Mouse (Mus musculus) forebrain, embryonic 15.5 days (tissue): ENCODE measurements around the gene Dnajc16. TPM values are rescaled to one million over a fixed set of nuclear protein-coding genes. Genes with fewer than 3 reads are reported as not detected.

ENCODE experiments used
- ATAC-seq: fragments of 200-750 bp; cut with Nextera tagmentation; replicated peaks from 2 replicates; pipeline ENCODE4 v1.8.0; 2017; ENCODE audit warnings: mild to moderate bottlenecking, moderate TSS enrichment, moderate library complexity
- H3K27ac ChIP-seq: fragments of 300-500 bp; sonication (generic); replicated peaks from 2 replicates; pipeline ENCODE4 v1.5.1; 2015; ENCODE audit warnings: mild to moderate bottlenecking, inconsistent platforms
- H3K27me3 ChIP-seq: fragments of 300-500 bp; sonication (generic); 2 replicates; pipeline ENCODE4 v1.6.1; 2015; ENCODE audit warnings: inconsistent platforms
- H3K36me3 ChIP-seq: fragments of 300-500 bp; sonication (generic); 2 replicates; pipeline ENCODE4 v1.6.1; 2015; ENCODE audit warnings: mild to moderate bottlenecking, inconsistent platforms
- H3K4me1 ChIP-seq: fragments of 300-500 bp; sonication (generic); 2 replicates; pipeline ENCODE4 v1.6.1; 2015; ENCODE audit warnings: inconsistent platforms
- H3K4me2 ChIP-seq: fragments of 300-500 bp; sonication (generic); replicated peaks from 2 replicates; pipeline ENCODE4 v1.6.1; 2015; ENCODE audit warnings: mild to moderate bottlenecking, inconsistent platforms
- H3K4me3 ChIP-seq: fragments of 300-500 bp; sonication (generic); 2 replicates; pipeline ENCODE4 v1.5.1; 2015; ENCODE audit warnings: mild to moderate bottlenecking, inconsistent platforms
- H3K9ac ChIP-seq: fragments of 300-500 bp; sonication (generic); replicated peaks from 2 replicates; pipeline ENCODE4 v1.6.1; 2015; ENCODE audit warnings: mild to moderate bottlenecking, inconsistent platforms
- H3K9me3 ChIP-seq: fragments of 300-500 bp; sonication (generic); 2 replicates; pipeline ENCODE4 v1.6.1; 2016; ENCODE audit warnings: inconsistent platforms
- WGBS: fragments of 180-500 bp; shearing (Covaris S2); methylation state at CpG from one replicate; pipeline ENCODE4 v1.1.7; 2015; ENCODE audit warnings: mixed read lengths; 5-methylcytosine and 5-hydroxymethylcytosine counted together
- polyA plus RNA-seq: library from polyadenylated mRNA; unstranded; fragments of >200 nt; fragmentation: Nextera tagmentation; extraction: Ambion mirVana; gene quantifications from 2 replicates; pipeline ENCODE4 v1.2.1, GENCODE M21; 2015

Gene Dnajc16
- polyA plus RNA-seq, 1 experiment from 2014 or later = 5.3 TPM

DNA sequence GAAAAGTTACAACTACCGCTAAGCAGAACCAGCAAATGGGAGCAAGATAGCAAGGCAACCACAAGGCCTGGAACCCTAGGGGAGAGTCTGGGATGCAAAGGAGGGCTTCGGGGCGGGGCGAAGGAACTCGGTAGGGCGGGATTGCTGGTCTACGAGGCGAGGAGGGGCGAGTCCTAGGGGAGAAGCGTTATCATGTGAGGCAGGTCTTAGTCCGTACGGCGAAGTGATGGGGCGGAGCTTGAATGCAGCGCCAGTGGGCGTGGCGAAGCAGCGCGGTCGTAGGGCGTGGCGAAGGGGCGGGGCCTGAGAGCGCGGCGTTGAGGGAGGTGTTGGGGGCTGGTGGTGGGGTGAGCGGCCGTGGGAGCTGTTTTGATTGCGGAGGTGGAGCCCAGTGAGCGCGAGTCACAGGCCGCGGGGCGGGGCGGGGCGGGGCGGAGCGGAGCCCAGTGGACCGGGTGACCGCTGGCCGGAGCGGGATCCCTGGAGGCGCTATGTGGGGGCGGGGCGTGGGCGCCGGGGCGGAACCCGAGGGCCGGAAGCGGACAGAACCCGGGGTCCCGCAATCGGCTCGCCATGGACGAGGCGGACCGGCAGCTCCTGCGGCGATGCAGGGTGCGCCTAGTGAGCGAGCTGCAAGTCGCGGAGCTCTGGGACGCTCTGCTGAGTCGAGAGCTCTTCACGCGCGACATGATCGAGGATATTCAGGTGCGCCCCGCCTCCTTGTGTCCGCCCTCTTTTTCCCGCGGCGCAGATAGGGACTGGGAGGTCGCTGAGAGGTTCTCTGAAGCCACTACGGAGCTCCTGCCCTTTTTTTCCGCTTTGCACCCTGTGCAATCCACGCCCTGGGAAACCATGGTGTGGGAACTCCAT is 2.8 kb upstream of the Dnajc16 start, which contains the start of gene Casp9:
Gene Casp9, plus strand, starts transcription at position 331 of the 870 bp plus-strand sequence.
- Histone ChIP-seq H3K36me3 (peaks cover 5% of the 10 kb centered on the region; the same call in 1 of the 2 replicates), H3K9me3 (no peaks in the 10 kb centered on the region), H3K9ac (peak within 1 kb of the TSS; percentile 72), H3K27me3 (no peaks in the 10 kb centered on the region), H3K4me3 (peak within 1 kb of the TSS; percentile 91), H3K27ac (peak within 1 kb of the TSS; percentile 93), H3K4me2 (peak within 1 kb of the TSS; percentile 48), H3K4me1 (peaks cover 32% of the 10 kb centered on the region)
- ATAC-seq = peak; percentile 75
- under 1% methylated on average over 64 of the region's 80 CpGs for WGBS

DNA sequence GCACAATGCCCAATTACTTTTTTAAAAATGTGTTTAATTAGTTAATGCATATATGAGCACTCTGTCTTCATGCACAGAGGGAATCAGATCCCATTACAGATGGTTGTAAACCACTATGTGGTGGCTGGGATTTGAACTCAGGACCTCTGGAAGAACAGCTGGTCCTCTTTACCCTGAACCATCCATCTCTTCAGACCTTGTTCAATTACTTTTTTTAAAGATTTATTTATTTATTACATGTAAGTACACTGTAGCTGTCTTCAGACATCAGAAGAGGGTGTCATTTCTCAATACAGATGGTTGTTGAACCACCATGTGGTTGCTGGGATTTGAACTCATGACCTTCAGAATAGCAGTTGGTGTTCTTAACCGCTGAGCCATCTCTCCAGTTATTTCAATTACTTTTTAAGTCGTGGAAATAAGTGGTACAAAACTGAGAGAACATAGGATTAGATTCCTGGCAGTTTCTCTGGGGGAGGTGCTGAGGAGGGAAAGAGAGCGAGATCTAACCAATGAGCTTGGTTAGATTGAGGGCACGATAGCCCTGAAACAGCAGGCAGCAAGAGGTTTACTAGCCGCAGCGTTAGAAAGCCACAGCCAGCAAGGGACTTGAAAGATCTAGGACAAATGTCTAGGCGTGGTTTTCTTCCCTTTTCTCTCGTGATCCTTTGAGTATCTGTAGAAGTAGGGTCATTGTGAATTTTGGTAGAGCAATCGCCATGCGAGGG is 2.0 kb upstream of the Dnajc16 start:
- Histone ChIP-seq H3K9ac (peak overlapping the region; percentile 72), H3K27me3 (no peaks in the 10 kb centered on the region), H3K27ac (peak overlapping the region; percentile 93), H3K9me3 (no peaks in the 10 kb centered on the region), H3K4me3 (peak overlapping the region; percentile 91), H3K4me1 (peaks cover 32% of the 10 kb centered on the region), H3K4me2 (peak overlapping the region; percentile 48), H3K36me3 (peaks cover 4% of the 10 kb centered on the region; the same call in 1 of the 2 replicates)
- no peak for ATAC-seq
- 8% methylated on average over 10 of the region's 10 CpGs for WGBS

DNA sequence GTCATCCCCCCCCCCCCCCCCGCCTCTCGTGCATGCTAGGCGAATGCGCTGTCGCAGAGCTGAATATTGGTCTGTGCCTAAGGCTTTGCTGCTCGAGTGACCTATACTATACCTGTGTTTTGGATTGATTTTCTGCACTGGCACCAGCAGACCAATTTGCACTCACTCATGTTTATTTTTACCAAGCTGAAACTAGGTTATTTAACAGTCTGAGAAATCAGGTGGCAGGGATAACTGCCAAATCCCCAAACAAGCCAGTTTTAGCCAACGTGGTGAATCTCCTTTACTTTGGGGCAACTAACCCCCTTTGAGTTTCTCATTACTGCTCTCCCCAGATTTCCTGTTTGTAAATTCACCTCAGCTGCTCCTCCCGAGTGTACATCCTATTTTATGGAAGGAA is 1.2 kb upstream of the Dnajc16 start:
- Histone ChIP-seq H3K27ac (no peak overlapping the region), H3K4me1 (peaks cover 32% of the 10 kb centered on the region), H3K27me3 (no peaks in the 10 kb centered on the region), H3K4me2 (no peak overlapping the region), H3K9me3 (no peaks in the 10 kb centered on the region), H3K4me3 (no peak overlapping the region), H3K9ac (no peak overlapping the region), H3K36me3 (no peaks in the 10 kb centered on the region; the same call in 1 of the 2 replicates)
- ATAC-seq = no peak
- 91% methylated on average over 8 of the region's 8 CpGs for WGBS

DNA sequence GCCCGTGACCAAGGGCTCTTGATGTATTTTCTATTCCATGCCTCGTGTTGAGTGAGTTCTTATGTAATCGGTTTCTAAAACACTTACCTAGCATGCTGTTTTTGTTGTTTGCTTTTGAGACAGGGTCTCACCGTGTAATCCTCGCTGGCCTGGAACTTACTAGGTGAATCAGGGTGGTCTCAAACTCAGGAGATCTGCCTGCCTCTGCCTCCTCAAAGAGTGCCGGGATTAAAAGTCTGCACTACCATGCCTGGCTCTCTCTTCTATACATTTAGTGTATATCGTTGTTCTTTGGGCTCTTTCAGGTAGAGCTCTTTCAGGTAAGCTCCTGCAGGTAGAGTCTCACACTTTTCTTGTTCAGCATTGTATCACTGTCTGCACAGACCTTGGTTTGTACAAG is 755 bp upstream of the Dnajc16 start:
- Histone ChIP-seq H3K4me1 (peaks cover 32% of the 10 kb centered on the region), H3K4me2 (no peak overlapping the region)

DNA sequence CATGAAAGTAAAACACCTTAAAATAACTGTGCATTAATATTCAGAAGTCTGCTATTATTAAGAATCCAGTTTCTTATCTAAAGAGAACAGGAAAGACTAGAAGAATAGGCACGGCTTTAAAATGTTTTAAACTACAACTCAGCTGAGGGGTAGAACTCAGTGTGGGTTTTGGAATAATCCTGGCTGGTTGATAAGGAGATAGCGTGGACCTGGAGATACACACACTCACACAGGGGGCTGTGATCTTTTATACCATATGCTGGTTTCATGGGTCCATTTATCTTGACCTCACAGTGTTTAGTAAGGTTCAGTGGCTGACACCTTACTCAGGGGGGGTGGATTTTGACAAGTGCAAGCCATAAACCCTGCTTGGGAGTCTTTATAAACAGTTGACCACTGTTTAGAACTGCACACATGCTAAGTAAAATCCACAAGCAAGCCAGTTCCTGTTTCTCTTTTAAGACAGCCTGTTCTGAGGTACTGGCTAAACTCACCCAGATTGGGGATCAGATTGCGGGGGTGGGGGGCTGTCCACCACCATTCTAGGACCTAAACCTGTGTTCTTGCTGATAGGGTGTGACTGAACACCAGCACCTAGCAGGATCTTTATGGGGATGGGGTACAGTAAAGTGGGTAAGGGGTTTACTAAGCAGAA is 1.0 kb downstream of the Dnajc16 start:
- Histone ChIP-seq H3K9me3 (no peaks in the 10 kb centered on the region), H3K27me3 (no peaks in the 10 kb centered on the region), H3K4me1 (peaks cover 23% of the 10 kb centered on the region), H3K4me2 (peak overlapping the region; percentile 82), H3K27ac (peak overlapping the region; percentile 75), H3K36me3 (peaks cover 9% of the 10 kb centered on the region; the same call in 1 of the 2 replicates), H3K4me3 (peak overlapping the region; percentile 91), H3K9ac (peak overlapping the region; percentile 95)
- 0 out of 2 replicates have a peak, but pooled peaks have one; percentile 1 for ATAC-seq
- 56% methylated on average over 3 of the region's 3 CpGs for WGBS

More for the DNA sequence above, 755 bp upstream of the Dnajc16 start:
- Histone ChIP-seq H3K4me3 (no peak overlapping the region), H3K27me3 (no peaks in the 10 kb centered on the region), H3K27ac (no peak overlapping the region), H3K9me3 (no peaks in the 10 kb centered on the region), H3K36me3 (no peaks in the 10 kb centered on the region; the same call in 1 of the 2 replicates), H3K9ac (no peak overlapping the region)
- WGBS = 92% methylated on average over 7 of the region's 7 CpGs
- ATAC-seq = no peak

DNA sequence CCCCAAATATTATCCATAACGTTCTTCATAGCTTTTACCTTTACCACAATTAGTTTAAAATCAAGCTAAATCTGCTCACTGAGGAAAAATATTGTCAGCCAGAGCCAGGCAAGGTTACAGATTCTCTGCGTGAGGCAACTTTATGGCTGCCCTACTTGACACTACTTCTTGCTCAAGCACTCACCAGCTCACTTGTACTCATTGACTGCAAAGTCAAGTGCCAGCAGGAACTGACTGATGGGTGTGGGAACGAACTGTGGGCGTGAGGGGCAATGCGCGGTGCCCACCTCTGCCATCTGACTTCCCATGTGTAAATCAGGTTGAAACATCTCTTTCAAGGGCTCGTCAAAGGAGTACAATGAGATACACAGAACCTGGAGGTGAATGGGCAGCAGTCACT is 3.3 kb downstream of the Dnajc16 start:
- no peak overlapping the region for H3K9ac ChIP-seq
- no peak overlapping the region for H3K27ac ChIP-seq
- no peaks in the 10 kb centered on the region for H3K9me3 ChIP-seq
- peaks cover 13% of the 10 kb centered on the region for H3K4me1 ChIP-seq
- H3K4me3 ChIP-seq = no peak overlapping the region
- H3K4me2 ChIP-seq = no peak overlapping the region
- no peaks in the 10 kb centered on the region for H3K27me3 ChIP-seq
- WGBS = 95% methylated on average over 7 of the region's 7 CpGs
- no peak for ATAC-seq
- peaks cover 29% of the 10 kb centered on the region for H3K36me3 ChIP-seq

DNA sequence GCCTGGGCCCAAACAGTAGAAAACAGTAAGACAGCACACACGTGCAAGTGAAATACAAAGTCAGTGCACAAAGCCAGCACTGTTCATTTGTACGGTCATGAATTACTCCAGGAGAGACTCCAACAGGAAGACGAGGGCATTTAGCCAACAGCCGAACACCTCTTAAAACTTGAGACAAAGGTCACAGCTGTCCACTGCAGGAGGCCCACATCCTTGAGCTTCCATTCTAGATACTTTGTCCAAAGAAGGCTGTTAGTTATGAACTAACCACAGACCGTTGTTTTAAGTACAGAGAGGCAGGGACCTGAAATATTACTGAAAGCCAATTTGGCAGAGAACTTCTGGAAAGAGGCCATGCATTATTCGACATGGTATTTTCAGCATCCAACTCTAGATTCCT is 3.7 kb downstream of the Dnajc16 start:
- peaks cover 32% of the 10 kb centered on the region for H3K36me3 ChIP-seq
- H3K27ac ChIP-seq = no peak overlapping the region
- no peaks in the 10 kb centered on the region for H3K9me3 ChIP-seq
- no peak overlapping the region for H3K9ac ChIP-seq
- WGBS = 73% methylated on average over 6 of the region's 6 CpGs
- H3K4me2 ChIP-seq = no peak overlapping the region
- H3K4me3 ChIP-seq = no peak overlapping the region
- H3K4me1 ChIP-seq = peaks cover 13% of the 10 kb centered on the region
- H3K27me3 ChIP-seq = no peaks in the 10 kb centered on the region
- ATAC-seq = no peak

DNA sequence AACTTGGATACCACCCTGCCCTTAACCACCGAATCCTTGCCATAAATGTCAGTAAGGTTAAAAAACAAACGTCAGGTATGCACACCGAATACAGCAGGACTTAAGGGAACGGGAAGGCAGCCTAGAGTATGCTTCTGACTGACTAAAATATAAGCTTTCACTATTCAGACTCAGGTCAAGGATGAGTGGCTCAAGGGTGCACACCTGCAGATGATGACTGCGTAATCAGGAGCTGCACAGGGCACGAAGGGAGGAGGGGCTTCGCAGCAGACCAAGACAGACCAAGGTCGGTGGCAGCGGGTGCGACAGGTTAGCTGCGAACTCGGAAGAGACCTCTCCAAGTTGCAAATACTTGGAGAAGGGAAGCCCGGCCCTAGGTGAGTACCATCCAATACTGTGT is 4.6 kb downstream of the Dnajc16 start:
- H3K36me3 ChIP-seq = peaks cover 38% of the 10 kb centered on the region
- H3K4me1 ChIP-seq = peaks cover 12% of the 10 kb centered on the region
- H3K9ac ChIP-seq = no peak overlapping the region
- 95% methylated on average over 13 of the region's 13 CpGs for WGBS
- no peak overlapping the region for H3K27ac ChIP-seq
- no peak overlapping the region for H3K4me3 ChIP-seq
- ATAC-seq = no peak
- no peak overlapping the region for H3K4me2 ChIP-seq
- no peaks in the 10 kb centered on the region for H3K9me3 ChIP-seq
- no peaks in the 10 kb centered on the region for H3K27me3 ChIP-seq

DNA sequence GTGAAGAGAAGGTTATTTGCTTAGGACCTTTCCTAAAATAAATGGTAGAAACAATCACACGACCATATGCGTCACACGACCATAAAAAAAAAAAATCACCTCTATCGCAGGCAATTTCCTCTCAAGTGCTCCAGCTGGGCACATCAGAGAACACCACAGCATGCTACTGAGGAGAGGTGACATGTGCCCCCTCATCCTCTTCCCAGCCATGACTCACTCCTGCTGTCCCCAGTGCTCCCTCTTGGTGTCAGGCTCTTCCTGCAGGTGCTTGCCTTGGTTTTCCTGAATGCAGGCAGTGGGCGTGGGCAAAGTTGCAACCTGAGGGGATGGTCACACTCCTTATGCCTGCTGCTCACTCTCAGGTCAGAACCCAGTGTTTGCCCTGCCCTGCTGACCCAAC is 5.9 kb downstream of the Dnajc16 start:
- ATAC-seq = no peak

DNA sequence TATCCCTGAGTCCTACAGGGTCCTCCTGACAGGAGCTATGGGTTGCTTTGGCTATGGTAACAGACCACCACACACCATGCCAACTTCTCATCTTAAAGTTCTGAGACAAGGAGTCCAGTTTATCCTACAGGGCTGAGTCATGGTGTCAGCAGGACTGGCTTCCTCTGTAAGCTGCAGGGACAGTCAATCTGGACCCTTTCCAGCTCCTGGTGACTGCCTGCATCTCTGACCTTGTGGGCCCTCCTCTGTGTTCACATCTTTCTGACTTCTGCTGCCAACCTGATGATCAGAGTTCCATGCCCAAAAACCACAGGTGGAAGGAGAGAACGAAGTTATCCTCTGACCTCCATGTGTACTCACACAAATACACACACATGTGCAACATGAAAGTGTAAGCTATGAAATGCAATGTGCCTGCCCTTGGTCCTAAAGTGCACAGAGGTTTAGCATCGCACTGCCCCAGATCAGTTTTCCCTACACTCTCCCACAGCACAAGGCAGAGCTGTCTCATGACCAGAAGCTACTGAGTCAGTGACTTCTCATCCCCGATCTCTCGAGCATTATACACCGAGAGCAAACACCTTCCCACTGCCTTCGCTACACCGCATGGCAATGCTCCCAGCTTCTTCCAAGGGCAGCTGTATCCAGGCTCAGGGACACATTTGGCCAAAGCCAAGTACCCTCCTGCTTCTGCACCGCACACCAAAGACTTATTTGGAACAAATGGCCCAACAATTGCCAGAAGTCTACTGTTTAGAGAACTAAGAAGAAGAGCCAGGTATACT is 9.3 kb downstream of the Dnajc16 start:
- 96% methylated on average over 8 of the region's 8 CpGs for WGBS

More for the DNA sequence above, 5.9 kb downstream of the Dnajc16 start:
- peaks cover 49% of the 10 kb centered on the region for H3K36me3 ChIP-seq
- H3K27ac ChIP-seq = no peak overlapping the region
- H3K9me3 ChIP-seq = no peaks in the 10 kb centered on the region
- no peak overlapping the region for H3K4me3 ChIP-seq
- H3K4me2 ChIP-seq = no peak overlapping the region
- 92% methylated on average over 5 of the region's 5 CpGs for WGBS
- H3K4me1 ChIP-seq = peaks cover 6% of the 10 kb centered on the region
- H3K9ac ChIP-seq = no peak overlapping the region
- no peaks in the 10 kb centered on the region for H3K27me3 ChIP-seq

DNA sequence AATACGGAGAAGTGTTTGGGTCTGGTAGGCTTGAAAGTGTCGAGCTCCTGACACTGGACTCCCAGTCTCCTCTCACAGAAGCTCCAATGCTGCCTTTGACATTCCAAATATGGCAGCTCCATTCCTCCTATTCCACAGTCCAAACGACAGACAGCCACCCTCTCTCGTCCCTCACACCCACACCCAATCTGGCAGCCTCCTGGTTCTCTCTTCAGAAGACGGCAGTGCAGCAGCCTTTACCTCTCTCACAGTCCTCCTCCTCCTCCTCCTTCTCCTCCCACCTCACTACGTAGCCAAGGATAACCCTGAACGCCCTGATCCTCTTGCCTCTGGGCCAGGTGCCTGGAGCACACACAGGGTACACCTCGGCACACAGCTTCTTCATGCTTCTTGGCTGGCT is 10.9 kb downstream of the Dnajc16 start:
- Histone ChIP-seq H3K4me3 (no peak overlapping the region), H3K4me2 (no peak overlapping the region), H3K4me1 (no peaks in the 10 kb centered on the region), H3K27ac (no peak overlapping the region), H3K27me3 (no peaks in the 10 kb centered on the region), H3K9me3 (no peaks in the 10 kb centered on the region), H3K36me3 (peaks cover 82% of the 10 kb centered on the region), H3K9ac (no peak overlapping the region)
- ATAC-seq = no peak
- WGBS = 90% methylated on average over 8 of the region's 8 CpGs

More for the DNA sequence above, 9.3 kb downstream of the Dnajc16 start:
- Histone ChIP-seq H3K4me3 (no peak overlapping the region), H3K4me1 (no peaks in the 10 kb centered on the region), H3K27ac (no peak overlapping the region), H3K9ac (no peak overlapping the region), H3K27me3 (no peaks in the 10 kb centered on the region), H3K36me3 (peaks cover 75% of the 10 kb centered on the region), H3K4me2 (no peak overlapping the region), H3K9me3 (no peaks in the 10 kb centered on the region)
- no peak for ATAC-seq
